In the genomic region with DNA sequence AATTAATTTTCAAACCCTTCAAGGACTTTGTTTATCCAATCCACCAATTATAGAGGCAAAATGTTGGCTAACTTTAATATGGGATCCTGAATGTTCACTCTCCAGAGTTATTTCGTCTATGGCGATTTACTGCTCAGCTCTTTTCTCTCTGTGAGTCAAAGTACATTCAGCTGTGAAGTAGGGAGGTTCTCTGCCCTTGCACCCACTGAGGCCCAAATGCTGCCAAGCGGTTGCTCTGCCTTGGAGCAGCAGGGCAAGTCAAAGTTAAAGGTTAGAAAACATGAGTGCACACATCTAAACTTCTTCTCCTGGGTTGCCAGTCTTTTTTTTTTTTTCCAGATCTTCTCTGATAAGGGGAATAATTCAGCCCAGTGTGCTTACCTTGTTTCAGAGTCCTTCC, we compare ENCODE assay signal across 13 mouse cellular contexts.
"Had no signal": no experiment of that assay in that cellular context is flagged by ENCODE, and none has a peak within 500 bp of the region (broad histone marks: within the 10 kb centered on the region; RNA-seq: fewer than 3 reads in every experiment).

No protein-coding gene starts in this region.

- H3K9me3 ChIP-seq: limb, embryonic 10.5 days; liver, embryonic 13.5 days; lung, embryonic 15.5 days; midbrain, embryonic 12.5 days; neural tube, embryonic 13.5 days had no signal

- DNase-seq: liver, embryonic 13.5 days; liver, postnatal 0 days; retina, postnatal 1 day; right cerebral cortex, postnatal 4 days; spleen, adult 18-20 months; thymus, adult 18-20 months; thymus, postnatal 14 days had no signal

- ATAC-seq: liver, postnatal 0 days; midbrain, embryonic 16.5 days had no signal

- H3K36me3 ChIP-seq: limb, embryonic 10.5 days; liver, embryonic 13.5 days; lung, embryonic 15.5 days; midbrain, embryonic 12.5 days; neural tube, embryonic 13.5 days had no signal

- H3K27me3 ChIP-seq: liver, embryonic 13.5 days; lung, embryonic 15.5 days; midbrain, embryonic 12.5 days; neural tube, embryonic 13.5 days had no signal

- H3K27ac ChIP-seq: kidney, postnatal 0 days; limb, embryonic 10.5 days; liver, embryonic 13.5 days; lung, embryonic 15.5 days; midbrain, embryonic 12.5 days; neural tube, embryonic 13.5 days had no signal

- H3K4me2 ChIP-seq: liver, embryonic 13.5 days; lung, embryonic 15.5 days; midbrain, embryonic 12.5 days; neural tube, embryonic 13.5 days had no signal

- H3K4me1 ChIP-seq: midbrain, embryonic 12.5 days; neural tube, embryonic 13.5 days had no signal

- H3K4me3 ChIP-seq: limb, embryonic 10.5 days; liver, embryonic 13.5 days; lung, embryonic 15.5 days; midbrain, embryonic 12.5 days; neural tube, embryonic 13.5 days had no signal

- H3K9ac ChIP-seq: liver, embryonic 13.5 days; liver, postnatal 0 days; lung, embryonic 15.5 days; midbrain, embryonic 12.5 days; neural tube, embryonic 13.5 days had no signal
